Mouse (Mus musculus): ENCODE data around the gene Mtx1.
"Not testable (repeated sequence)": the region's sequence is repeated elsewhere in the genome, so short reads cannot be mapped to it uniquely, and the experiment has no call there.

Gene Mtx1

GRCm38 (mm10) chr3:89242331-89242895, 15.5 kb upstream of the Mtx1 start:
- DNase-seq (ENCODE audit: low spot score), result peak; percentile 70

DNA sequence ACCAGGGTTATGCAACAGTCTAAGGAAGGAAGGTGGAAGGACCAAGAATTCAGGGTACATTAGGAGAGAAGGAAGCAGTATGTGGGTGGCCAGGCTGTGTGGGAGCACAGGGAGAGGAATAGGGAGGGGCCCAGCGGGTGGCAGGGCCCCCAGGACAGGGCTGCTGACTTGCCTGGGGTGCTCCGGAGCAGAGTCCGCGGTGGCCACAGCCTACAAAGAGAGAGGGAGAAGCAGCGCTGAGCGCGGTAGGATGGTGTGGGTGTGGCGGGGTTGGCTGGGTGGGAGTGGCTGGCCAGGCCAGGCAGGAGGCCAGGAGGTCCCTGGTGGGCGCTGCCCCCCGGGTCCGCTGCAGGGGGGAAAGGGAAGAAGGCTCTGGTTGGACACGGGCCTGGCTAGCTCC, 11.6 kb upstream of the Mtx1 start:
- no peak for DNase-seq (ENCODE audit: low spot score)

DNA sequence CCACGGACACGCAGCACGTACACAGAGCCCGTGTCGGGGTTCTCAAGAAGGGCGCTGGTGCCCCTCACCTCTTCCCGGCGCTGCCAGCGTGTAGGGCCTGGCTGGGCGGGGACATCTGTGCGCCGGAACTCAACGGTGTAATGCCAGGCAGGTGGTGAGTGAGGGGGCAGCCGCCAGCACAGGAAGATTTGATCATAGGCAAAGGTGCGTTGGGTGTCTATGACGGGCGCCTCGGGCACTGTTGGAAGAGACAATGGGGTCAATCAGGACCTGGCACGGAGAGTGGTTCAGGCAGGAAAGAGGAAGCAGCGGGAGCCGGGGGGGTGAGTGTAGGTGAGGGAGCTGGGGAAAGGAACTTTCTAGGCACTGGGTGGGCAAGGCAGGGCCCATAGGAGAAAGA, 10.8 kb upstream of the Mtx1 start:
- no peak for DNase-seq (ENCODE audit: low spot score)

GRCm38 (mm10) chr3:89236516-89236915, 9.6 kb upstream of the Mtx1 start:
- no peak for DNase-seq (ENCODE audit: low spot score)

DNA sequence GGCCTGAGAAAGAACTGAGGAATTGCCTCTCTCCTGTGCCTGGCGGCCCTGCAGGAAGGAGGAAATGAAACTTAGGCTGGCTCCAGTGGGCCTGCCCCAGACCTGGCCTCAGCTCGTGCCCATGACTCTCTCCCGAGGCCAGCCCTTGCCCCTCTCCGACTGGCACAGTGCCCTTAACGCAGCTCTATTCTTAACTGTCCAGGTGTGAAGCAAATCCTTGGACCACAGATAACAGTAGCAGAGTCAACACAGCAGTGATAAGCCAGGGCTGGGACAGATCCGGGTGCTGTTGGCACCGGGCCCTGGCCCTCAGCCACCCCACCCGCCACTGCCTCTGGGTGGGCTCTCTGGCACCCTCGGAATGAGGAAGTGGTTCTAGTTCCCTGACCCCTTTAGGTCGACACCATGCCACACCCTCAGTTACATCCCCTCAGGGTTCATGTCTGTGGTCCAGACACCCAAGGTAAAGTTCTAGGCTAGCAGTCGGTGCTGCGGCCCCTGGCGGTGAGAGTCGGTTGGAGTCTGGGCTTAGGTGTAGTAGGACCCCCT, 6.7 kb upstream of the Mtx1 start:
- no peak for DNase-seq (ENCODE audit: low spot score)

DNA sequence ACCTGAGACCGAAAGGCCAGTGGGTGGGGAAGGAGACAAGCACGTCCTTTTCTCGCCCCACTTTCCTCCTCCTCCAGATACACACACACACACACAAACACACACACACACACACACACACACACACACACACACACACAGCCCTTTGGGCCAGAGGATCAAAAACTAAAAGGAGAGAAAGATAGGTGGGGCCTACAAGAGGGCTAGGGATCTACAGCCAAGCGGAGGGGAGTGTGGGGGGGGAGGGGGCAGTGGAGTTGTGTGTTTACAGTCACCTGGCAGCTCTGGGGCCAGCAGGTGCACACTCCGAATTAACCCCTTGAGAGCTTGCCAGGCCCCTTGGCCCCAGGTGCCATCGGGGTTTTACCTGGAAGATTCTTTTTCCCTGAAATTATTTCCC, 5.7 kb upstream of the Mtx1 start:
- no peak for DNase-seq (ENCODE audit: low spot score)

DNA sequence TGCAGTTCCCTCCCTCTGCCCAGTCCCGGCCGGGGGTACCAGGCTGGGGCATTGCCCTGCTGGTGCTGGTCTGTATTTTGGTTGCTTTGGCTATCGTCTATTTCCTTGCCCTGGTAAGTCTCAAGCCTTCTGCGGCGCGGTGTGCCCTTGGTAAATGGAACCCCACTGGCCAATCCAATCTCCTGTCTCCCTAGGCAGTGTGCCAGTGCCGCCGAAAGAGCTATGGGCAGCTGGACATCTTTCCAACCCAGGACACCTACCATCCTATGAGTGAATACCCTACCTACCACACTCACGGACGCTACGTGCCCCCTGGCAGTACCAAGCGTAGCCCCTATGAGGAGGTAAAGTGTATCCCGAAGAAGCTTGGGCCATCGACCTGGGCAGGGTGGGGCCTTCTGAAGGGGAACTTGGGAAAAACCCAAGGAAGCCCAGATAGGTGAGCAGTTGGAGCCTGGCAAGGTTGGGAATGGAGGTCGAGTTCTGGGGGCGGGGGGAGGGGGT, 4.9 kb upstream of the Mtx1 start:
- DNase-seq (ENCODE audit: low spot score), result no peak

GRCm38 (mm10) chr3:89231345-89231744, 4.5 kb upstream of the Mtx1 start:
- DNase-seq (ENCODE audit: low spot score), result no peak

- no peak for DNase-seq (ENCODE audit: low spot score)
Observed at GRCm38 (mm10) chr3:89230561-89230960, 3.7 kb upstream of the Mtx1 start.

- DNase-seq (ENCODE audit: low spot score), result no peak
Observed at GRCm38 (mm10) chr3:89229276-89229675, 2.4 kb upstream of the Mtx1 start.

GRCm38 (mm10) chr3:89228836-89229235, 1.9 kb upstream of the Mtx1 start, which contains the start of gene Muc1:
Muc1 (plus strand) TSS chr3:89229057.
- DNase-seq (ENCODE audit: low spot score), result no peak

DNA sequence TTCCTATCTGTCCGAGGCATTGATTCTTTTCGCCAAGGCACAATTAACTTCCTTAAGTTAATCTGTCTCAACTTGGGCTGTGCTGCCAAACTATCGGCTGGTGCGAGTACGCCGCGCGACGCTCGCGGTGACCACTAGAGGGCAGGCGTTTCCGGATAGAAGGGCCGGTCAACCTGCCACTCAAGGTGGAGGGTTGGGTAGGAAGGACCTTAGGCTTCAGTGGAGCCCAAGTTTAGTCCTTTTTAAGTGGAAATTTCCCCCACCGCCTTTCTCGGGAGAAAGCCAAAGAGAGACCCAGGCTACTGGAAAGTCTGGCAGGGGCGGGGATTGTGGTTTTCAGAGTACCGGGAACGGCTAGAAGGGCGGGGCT, 1.3 kb upstream of the Mtx1 start:
- DNase-seq (ENCODE audit: low spot score), result peak; percentile 93

DNA sequence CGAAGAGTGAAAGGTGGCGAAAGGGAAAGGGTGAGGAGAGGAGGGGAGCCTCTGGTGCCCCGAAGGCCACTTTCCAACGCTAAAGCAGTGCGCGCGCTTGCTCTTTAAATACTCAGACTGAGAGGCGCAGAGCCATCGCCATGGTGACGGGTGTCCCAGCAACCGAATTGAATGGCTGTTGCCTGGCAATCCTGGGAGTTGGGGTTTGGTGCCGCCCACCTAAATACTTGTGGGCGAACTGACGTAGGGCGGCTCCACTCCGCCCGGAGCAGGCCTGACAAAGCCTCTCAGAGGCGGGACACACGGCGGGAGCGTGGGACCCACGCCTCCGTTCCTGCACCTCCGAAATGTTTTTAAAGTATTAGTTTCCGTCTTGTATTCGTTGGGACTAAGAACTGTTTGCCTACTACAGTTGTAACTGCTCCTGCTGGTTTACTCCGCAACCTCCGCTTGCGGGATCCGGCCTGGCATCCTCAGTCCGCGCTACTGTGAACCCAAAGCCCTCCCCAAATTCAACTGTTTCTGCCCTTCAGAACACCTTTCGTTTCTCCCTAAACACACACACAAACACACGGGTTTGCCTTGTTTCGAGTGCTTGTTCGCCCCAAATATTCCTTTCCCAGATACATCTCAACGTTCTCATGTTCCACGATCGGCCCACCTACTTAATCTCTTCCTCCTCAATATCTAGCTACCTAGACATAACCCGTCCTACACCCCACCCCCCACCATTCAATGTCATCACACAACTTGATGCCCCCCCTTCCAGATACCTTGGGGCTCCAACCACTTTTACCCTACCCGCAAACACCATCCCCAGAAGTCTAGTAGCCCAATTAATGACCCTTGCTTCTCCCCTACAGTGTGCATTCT, 655 bp upstream of the Mtx1 start:
- peak; percentile 99 for DNase-seq (ENCODE audit: low spot score)

DNA sequence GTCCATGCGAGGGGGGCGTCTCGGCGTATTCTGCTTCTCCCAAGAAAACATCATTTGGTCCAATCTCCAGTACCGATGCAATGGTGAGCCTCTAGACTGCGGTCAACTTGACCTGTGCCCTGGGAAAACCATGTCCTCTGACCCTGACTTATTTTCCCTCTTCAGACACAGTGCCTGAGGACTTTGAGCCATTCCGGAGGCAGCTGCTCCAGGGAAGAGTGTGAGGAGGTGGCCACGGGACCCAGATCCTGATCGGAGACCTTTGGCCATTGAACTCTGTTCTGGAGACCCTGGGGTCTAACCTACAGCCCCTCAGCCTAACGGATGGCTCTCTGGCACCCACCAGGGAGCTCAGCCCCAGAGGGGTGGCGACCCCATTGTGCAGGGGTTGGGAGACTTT, 527 bp downstream of the Mtx1 start:
- DNase-seq (ENCODE audit: low spot score), result no peak

DNA sequence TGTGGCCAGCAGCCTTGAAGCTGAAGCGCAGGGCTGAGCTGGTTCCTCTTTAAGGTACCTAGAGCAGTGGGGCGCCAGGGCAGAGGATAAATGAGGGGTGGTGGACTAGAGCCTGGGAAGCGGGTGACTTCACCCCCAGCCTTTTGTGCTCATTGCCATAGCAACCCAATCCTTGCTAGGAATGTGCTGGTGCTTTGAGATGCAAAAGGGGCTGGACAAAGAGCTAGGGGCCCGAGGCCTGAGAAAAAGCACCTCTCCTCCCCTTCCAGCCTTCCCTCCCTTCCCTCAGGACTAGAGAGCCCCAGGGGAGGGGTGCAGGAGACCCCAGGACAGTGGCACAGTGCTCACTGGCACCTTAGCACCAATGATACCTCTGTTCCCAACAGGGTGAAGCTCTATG, 970 bp downstream of the Mtx1 start:
- peak; percentile 92 for DNase-seq (ENCODE audit: low spot score)

GRCm38 (mm10) chr3:89225321-89225815, 1.5 kb downstream of the Mtx1 start:
- no peak for DNase-seq (ENCODE audit: low spot score)

DNA sequence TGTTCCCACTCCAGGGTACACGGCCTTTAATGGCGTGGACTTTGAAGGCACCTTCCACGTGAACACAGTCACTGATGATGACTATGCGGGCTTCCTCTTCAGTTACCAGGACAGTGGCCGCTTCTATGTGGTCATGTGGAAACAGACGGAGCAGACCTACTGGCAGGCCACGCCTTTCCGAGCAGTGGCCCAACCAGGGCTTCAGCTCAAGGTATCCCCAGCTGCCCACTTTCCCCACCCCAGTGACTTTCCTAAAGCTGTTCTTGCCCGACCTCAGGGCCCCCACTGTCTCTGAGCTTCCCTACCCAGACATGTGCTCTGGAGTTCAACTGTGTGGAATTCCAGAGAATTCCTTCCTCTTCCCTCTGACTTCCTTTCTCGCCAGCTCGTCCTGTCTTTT, 2.1 kb downstream of the Mtx1 start:
- DNase-seq (ENCODE audit: low spot score), result no peak

DNA sequence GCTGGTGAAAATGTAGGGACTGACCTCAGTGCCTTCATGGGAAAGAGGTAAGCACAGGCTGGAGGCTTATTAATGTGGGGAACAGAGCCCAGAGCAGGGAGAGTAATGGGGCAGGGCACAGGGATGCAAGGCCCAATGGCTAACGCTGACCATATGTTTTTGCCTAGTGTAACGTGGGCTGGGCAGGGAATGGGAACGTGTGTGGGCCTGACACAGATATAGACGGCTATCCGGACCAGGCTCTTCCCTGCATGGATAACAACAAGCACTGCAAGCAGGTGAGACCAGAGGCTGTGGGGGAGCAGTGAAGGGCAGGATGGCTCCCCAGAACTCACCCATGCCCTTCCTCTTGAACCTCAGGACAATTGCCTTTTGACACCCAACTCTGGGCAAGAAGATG, 5.7 kb downstream of the Mtx1 start:
- DNase-seq (ENCODE audit: low spot score), result no peak

DNA sequence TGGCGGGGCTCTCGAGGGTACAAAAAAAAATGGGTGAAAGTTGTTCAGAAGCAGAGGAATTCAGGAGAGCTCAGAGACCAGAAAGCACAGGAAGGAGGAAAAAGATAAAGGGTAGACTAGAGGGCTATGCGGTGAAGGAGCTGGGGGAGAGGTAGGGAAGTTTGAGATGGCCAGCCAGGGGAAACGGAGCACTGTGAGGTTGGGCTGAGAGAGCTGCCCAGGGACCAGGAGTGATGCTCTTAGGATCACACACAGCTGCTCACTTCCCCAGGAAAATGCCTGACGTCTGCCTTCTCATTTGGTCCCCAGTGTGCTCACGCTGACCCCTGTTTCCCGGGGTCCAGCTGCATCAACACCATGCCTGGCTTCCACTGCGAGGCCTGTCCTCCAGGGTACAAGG, 7.3 kb downstream of the Mtx1 start:
- no peak for DNase-seq (ENCODE audit: low spot score)

GRCm38 (mm10) chr3:89218271-89218670, 8.6 kb downstream of the Mtx1 start:
- no peak for DNase-seq (ENCODE audit: low spot score)

DNA sequence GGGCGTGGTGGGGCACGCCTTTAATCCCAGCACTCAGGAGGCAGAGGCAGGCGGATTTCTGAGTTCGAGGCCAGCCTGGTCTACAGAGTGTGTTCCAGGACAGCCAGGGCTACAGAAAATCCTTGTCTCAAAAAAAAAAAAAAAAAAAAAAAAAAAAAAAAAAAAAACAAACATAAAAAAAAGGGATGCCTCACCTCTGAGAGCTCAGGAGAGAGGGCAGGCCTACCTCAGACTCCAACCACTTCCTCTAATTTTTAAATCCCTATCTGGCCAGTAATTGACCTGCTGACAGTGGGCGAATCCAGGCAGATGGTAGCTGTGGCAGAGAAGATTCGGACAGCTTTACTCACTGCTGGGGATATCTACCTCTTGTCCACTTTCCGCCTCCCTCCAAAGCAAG, 10.5 kb downstream of the Mtx1 start:
- DNase-seq (ENCODE audit: low spot score), result not testable (repeated sequence)

DNA sequence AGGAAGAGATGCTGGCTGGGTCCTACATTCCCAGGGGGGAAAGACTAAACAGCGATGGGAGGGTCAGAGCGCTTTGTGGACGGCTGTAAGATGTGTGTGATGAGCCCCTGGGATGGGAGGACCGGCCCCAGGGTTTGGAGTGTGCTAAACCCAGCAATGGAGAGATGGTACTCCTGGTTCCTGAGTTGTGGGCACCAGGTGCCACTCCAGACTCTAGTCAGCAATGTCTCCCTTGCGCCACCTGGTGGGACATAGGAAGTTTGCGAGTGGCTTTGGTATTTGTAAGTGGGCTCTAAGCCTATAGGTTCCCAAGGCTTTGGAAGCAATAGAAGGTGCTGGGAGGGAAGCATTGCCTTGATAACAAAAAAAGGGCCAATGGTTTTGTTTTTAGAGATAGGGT, 11.0 kb downstream of the Mtx1 start:
- DNase-seq (ENCODE audit: low spot score), result peak; percentile 97

All from embryo, embryonic 10.5 days (tissue).